Mouse (Mus musculus) myocyte (in vitro differentiated cells): ENCODE measurements around the gene Gm3646. TPM values are rescaled to one million over a fixed set of nuclear protein-coding genes. Genes with fewer than 3 reads are reported as not detected.

Source experiments
- H3K27me3 ChIP-seq: one replicate; pipeline ENCODE4 v1.6.1; 2011; ENCODE audit not compliant: control insufficient read depth, insufficient read depth, insufficient read length
- H3K36me3 ChIP-seq: one replicate; pipeline ENCODE4 v1.6.1; 2011; ENCODE audit not compliant: control insufficient read depth, insufficient read depth
- H3K4me2 ChIP-seq: one replicate; pipeline ENCODE4 v1.6.1; 2011; ENCODE audit warnings: low read depth, control low read depth
- H3K4me3 ChIP-seq: one replicate; pipeline ENCODE4 v1.5.1; 2011; ENCODE audit warnings: mild to moderate bottlenecking, control low read depth, moderate library complexity
- H3K79me2 ChIP-seq: one replicate; pipeline ENCODE4 v1.6.1; 2011; ENCODE audit not compliant: control insufficient read depth, insufficient read depth
- H3ac ChIP-seq: one replicate; pipeline ENCODE4 v1.6.1; 2011; ENCODE audit not compliant: control insufficient read depth, insufficient read length
- CEBPB ChIP-seq: IDR thresholded peaks from 2 replicates; pipeline ENCODE4 v1.6.1; 2011; ENCODE audit warnings: mild to moderate bottlenecking, moderate library complexity; ENCODE audit not compliant: poor library complexity, insufficient read depth, severe bottlenecking
- E2F4 ChIP-seq: IDR thresholded peaks from one replicate; pipeline ENCODE4 v1.6.1; 2011; ENCODE audit warnings: mild to moderate bottlenecking, control low read depth, moderate library complexity; ENCODE audit not compliant: insufficient read depth
- MAX ChIP-seq: IDR thresholded peaks from one replicate; pipeline ENCODE4 v1.6.1; 2011; ENCODE audit warnings: low read depth, mild to moderate bottlenecking, control low read depth
- MYOD1 ChIP-seq, 3 experiments: IDR thresholded peaks; one replicate each; pipeline ENCODE4 v1.6.1; 2011; ENCODE audit warnings: control low read depth in 2 of 3, low read depth in 2 of 3, mild to moderate bottlenecking in 2 of 3, moderate library complexity in 1 of 3; ENCODE audit not compliant: insufficient read length in 2 of 3, control insufficient read depth in 1 of 3
- MYOG ChIP-seq, 3 experiments: IDR thresholded peaks; one replicate each; pipeline ENCODE4 v1.6.1; 2011; ENCODE audit warnings: control low read depth in 2 of 3, low read depth in 2 of 3, mild to moderate bottlenecking in 2 of 3; ENCODE audit not compliant: insufficient read length in 2 of 3, control insufficient read depth in 1 of 3, insufficient read depth in 1 of 3
- POLR2A ChIP-seq: IDR thresholded peaks from one replicate; pipeline ENCODE4 v1.6.1; 2011; ENCODE audit warnings: low read depth, mild to moderate bottlenecking, control low read depth, moderate library complexity; ENCODE audit not compliant: insufficient read length
- POLR2AphosphoS2 ChIP-seq: IDR thresholded peaks from one replicate; pipeline ENCODE4 v1.6.1; 2011; ENCODE audit warnings: low read depth, control low read depth; ENCODE audit not compliant: insufficient read length
- REST ChIP-seq: IDR thresholded peaks from one replicate; pipeline ENCODE4 v1.6.1; 2011; ENCODE audit warnings: mild to moderate bottlenecking, control low read depth, moderate library complexity; ENCODE audit not compliant: insufficient read depth, insufficient read length
- SRF ChIP-seq: IDR thresholded peaks from one replicate; pipeline ENCODE4 v1.6.1; 2011; ENCODE audit warnings: low read depth; ENCODE audit not compliant: control insufficient read depth, insufficient read length
- TCF12 ChIP-seq: IDR thresholded peaks from one replicate; pipeline ENCODE4 v1.6.1; 2011; ENCODE audit warnings: mild to moderate bottlenecking, control low read depth; ENCODE audit not compliant: poor library complexity, insufficient read depth, severe bottlenecking
- TCF3 ChIP-seq: IDR thresholded peaks from one replicate; pipeline ENCODE4 v1.6.1; 2011; ENCODE audit warnings: low read depth, control low read depth; ENCODE audit not compliant: insufficient read length
- USF1 ChIP-seq: IDR thresholded peaks from one replicate; pipeline ENCODE4 v1.6.1; 2011; ENCODE audit warnings: low read depth, mild to moderate bottlenecking, control low read depth, moderate library complexity
- polyA plus RNA-seq: library from polyadenylated mRNA; unstranded; fragments of >200 nt; fragmentation: generic; extraction: Trizol; gene quantifications from one replicate; pipeline ENCODE4 v1.2.1, GENCODE M21; 2012; ENCODE audit warnings: missing spikeins

Gene Gm3646
- polyA plus RNA-seq, 1 experiment = 0.20 TPM

DNA sequence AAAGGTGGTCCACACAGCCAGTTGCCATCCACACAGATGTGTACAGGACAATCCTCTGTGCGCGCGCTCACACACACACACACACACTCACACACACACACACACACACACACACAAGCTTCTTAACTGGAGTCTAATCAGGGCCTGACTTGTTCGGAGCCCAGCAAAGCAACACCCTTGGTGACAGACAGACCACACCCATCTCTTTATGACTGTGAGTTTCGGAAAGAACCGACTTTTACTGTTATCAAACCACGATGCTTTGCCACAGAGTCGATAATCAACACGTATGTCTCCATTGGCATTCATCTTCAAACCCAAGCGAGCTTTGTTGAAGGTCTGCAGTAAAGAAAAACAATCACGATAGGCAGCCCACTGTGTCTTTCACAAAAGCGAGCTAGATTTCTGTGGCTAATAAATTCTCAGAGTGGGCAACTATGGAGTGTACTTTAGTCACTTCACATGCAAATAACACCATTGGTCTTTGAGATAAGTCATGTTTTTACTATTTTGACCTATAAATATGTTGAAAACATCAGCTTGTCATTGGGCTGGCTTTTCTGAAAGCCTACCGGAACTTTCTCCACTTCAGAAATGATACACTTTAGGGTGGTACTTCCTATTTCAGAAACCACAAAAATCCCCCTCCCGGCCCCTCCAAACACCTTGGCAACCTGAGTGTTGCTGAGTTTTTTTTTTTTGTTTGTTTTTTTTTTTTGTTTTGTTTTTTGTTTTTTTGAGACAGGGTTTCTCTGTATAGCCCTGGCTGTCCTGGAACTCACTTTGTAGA lies 37.3 kb upstream of the Gm3646 start:
- TF ChIP-seq POLR2A = no peak
- H3K27me3 ChIP-seq = no peaks in the 10 kb centered on the region

DNA sequence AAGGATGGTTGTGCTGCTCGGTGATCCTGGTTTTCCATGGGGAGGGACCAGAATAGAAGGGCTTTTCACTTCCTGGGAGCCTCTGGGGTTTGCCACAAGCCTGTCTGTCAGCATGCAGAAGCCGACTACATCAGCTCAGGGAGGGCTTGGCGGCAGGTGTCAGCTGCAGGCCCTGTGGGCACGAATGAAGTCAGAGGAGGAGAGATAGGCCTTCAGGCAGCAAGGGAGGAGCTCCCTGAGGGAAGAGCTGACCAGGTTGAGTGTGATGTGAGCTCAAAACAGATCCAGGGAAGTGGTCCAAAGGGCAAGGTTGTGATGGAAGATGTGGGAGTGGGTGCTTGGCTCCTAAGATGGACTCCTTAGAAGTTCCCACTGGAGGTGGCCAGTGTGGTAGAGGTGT lies 35.7 kb upstream of the Gm3646 start:
- no peaks in the 10 kb centered on the region for H3K36me3 ChIP-seq
- no peaks in the 10 kb centered on the region for H3K27me3 ChIP-seq
- no peak overlapping the region for H3K4me3 ChIP-seq
- H3ac ChIP-seq = no peak overlapping the region
- H3K79me2 ChIP-seq = no peaks in the 10 kb centered on the region
- no peak for TF ChIP-seq CEBPB
- no peak for TF ChIP-seq TCF3
- no peak for TF ChIP-seq REST
- TF ChIP-seq E2F4 = no peak
- TF ChIP-seq MAX = no peak
- TF ChIP-seq MYOD1 (IDR thresholded peaks at IDR 0.05; ENCODE audit: control insufficient read depth in 1 of 3, insufficient read length in 2 of 3, low read depth in 2 of 3) = peak in 1 of 3 experiments; percentile 33
- TF ChIP-seq USF1 = no peak
- TF ChIP-seq MYOG (IDR thresholded peaks at IDR 0.05; ENCODE audit: control insufficient read depth in 1 of 3, insufficient read depth in 1 of 3, insufficient read length in 2 of 3, low read depth in 2 of 3) = peak in 1 of 3 experiments; percentile 15
- no peak overlapping the region for H3K4me2 ChIP-seq

More for the DNA sequence above, 37.3 kb upstream of the Gm3646 start:
- no peak overlapping the region for H3K4me3 ChIP-seq
- no peak overlapping the region for H3ac ChIP-seq
- H3K4me2 ChIP-seq = no peak overlapping the region
- no peaks in the 10 kb centered on the region for H3K79me2 ChIP-seq
- H3K36me3 ChIP-seq = no peaks in the 10 kb centered on the region

DNA sequence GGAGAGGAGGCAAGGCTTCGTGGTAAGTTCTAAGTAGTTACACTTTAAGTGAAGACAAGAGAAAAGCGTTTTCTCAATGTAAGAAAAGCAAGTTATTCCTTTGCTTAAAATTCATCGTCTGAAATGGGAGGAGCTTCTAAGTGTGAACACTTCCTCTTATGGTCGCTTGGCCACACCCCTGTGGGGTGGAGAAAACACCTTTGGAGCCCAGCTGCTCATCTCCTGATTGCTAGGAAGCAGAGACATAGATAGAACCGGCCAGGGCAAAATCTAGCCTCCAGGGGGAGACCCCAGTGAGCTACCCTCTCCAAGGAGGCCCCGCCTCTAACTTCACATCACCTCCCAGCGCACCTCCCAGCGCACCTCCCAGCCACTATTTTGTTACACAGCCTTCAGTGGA lies 34.7 kb upstream of the Gm3646 start:
- H3ac ChIP-seq = no peak overlapping the region
- H3K79me2 ChIP-seq = no peaks in the 10 kb centered on the region
- no peaks in the 10 kb centered on the region for H3K27me3 ChIP-seq
- no peak overlapping the region for H3K4me3 ChIP-seq
- no peaks in the 10 kb centered on the region for H3K36me3 ChIP-seq
- no peak overlapping the region for H3K4me2 ChIP-seq
- TF ChIP-seq CEBPB = no peak
- no peak for TF ChIP-seq POLR2A
- no peak for TF ChIP-seq MAX
- TF ChIP-seq TCF3 = no peak
- no peak for TF ChIP-seq MYOG (IDR thresholded peaks at IDR 0.05; ENCODE audit: control insufficient read depth in 1 of 3, insufficient read depth in 1 of 3, insufficient read length in 2 of 3, low read depth in 2 of 3)
- TF ChIP-seq SRF = no peak
- no peak for TF ChIP-seq USF1
- TF ChIP-seq TCF12 = no peak

DNA sequence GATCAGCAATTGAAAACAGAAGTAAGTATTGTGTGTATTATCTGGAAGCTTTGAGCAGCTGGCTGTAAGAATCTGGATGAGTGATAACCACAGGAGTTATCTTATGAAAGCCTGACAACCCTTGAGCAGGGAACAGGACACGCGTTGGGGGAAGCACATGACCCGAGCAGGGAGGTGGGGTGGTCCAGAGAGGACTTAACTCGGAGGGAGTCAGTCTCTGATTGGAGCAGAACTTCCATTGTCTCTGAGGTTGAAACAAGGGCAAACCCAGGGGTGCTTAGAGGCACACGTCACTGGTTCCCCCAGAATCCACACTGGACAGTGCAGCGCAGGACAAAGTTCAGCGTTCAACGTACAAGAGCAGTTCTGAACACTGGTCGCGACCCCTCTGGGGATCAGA lies 34.1 kb upstream of the Gm3646 start:
- TF ChIP-seq MYOG (IDR thresholded peaks at IDR 0.05; ENCODE audit: control insufficient read depth in 1 of 3, insufficient read depth in 1 of 3, insufficient read length in 2 of 3, low read depth in 2 of 3) = no peak
- TF ChIP-seq E2F4 = no peak
- no peak for TF ChIP-seq TCF3
- no peak for TF ChIP-seq MYOD1 (IDR thresholded peaks at IDR 0.05; ENCODE audit: control insufficient read depth in 1 of 3, insufficient read length in 2 of 3, low read depth in 2 of 3)
- no peak for TF ChIP-seq REST
- TF ChIP-seq CEBPB = no peak
- TF ChIP-seq POLR2A = no peak
- no peak for TF ChIP-seq POLR2AphosphoS2
- no peak for TF ChIP-seq USF1
- TF ChIP-seq MAX = no peak
- TF ChIP-seq SRF = no peak
- no peak for TF ChIP-seq TCF12
- Histone ChIP-seq H3K36me3 (no peaks in the 10 kb centered on the region), H3K79me2 (no peaks in the 10 kb centered on the region), H3ac (no peak overlapping the region), H3K4me2 (no peak overlapping the region), H3K4me3 (no peak overlapping the region), H3K27me3 (no peaks in the 10 kb centered on the region)

DNA sequence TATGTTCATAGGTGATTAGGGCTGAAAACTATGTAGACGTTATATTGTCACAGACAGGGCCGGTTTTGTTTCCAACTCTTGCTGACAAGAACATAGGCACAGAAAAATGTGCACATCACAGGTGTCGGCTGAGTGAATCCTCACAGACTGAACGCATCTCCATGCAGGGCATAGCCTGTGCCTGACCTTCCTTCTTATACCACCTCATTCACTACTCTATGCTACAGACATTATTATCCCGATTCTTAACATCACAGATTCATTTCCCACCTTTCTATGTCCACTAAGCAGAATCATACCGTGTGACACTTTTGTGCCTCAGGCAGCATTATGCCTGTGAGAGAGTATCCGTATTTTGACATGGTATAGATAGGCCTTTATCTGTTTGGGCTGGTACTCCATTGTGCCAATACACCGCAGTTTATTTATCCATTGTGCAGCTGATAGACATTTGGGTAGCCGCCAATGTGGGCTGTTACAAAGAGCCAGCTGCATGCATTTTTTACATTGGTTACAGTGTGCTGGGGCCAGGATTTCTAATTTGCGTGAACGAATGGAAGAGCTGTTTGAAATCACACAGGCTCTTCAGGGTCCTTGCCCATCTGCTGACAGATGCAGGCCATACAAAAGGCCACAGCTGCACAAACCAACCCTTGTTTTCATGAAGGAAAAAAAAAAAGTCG lies 33.5 kb upstream of the Gm3646 start:
- H3K79me2 ChIP-seq = no peaks in the 10 kb centered on the region
- no peak overlapping the region for H3ac ChIP-seq
- H3K4me2 ChIP-seq = no peak overlapping the region
- no peaks in the 10 kb centered on the region for H3K27me3 ChIP-seq
- H3K4me3 ChIP-seq = no peak overlapping the region
- H3K36me3 ChIP-seq = no peaks in the 10 kb centered on the region
- TF ChIP-seq TCF3 (no peak), MYOG (IDR thresholded peaks at IDR 0.05; ENCODE audit: control insufficient read depth in 1 of 3, insufficient read depth in 1 of 3, insufficient read length in 2 of 3, low read depth in 2 of 3) (no peak)
